Mouse (Mus musculus) olfactory bulb, adult 2 months (tissue): Measurements from ENCODE around the gene Zc3h4.

ENCODE experiments used
- CTCF ChIP-seq: fragments of 200-500 bp; IDR thresholded peaks from 2 replicates; pipeline ENCODE4 v1.5.1; 2012; ENCODE audit warnings: low read depth, mild to moderate bottlenecking, low read length, moderate library complexity; ENCODE audit not compliant: insufficient read depth
- POLR2A ChIP-seq: fragments of 200-500 bp; IDR thresholded peaks from 2 replicates; pipeline ENCODE4 v1.6.1; 2012; ENCODE audit warnings: mild to moderate bottlenecking, low read depth, low read length, moderate library complexity; ENCODE audit not compliant: insufficient read depth

GRCm38 (mm10) chr7:16398387-16399050 is 2.2 kb upstream of the Zc3h4 start:
- TF ChIP-seq CTCF = no peak
- no peak for TF ChIP-seq POLR2A
